Mouse (Mus musculus) brown adipose tissue, adult 24 weeks (tissue): Measurements from ENCODE around the gene H2-DMb2. TPM values are rescaled to one million over a fixed set of nuclear protein-coding genes. Genes with fewer than 3 reads are reported as not detected.

ENCODE experiments used
- H3K27ac ChIP-seq: fragments of 200-500 bp; replicated peaks from 2 replicates; pipeline ENCODE4 v1.5.1; 2012; ENCODE audit warnings: low read depth, mild to moderate bottlenecking, low read length
- H3K4me1 ChIP-seq: fragments of 200-500 bp; 2 replicates; pipeline ENCODE4 v1.6.1; 2012; ENCODE audit warnings: low read length, mixed read lengths; ENCODE audit not compliant: control insufficient read depth, insufficient read depth, insufficient read length
- H3K4me3 ChIP-seq: fragments of 200-500 bp; 2 replicates; pipeline ENCODE4 v1.5.1; 2012; ENCODE audit warnings: low read depth, mild to moderate bottlenecking, low read length, moderate library complexity; ENCODE audit not compliant: insufficient read depth
- polyA plus RNA-seq: library from polyadenylated mRNA; stranded (reverse); fragments of >200 nt; gene quantifications from 2 replicates; pipeline ENCODE4 v1.2.4, GENCODE M21; 2012; ENCODE audit not compliant: missing spikeins, insufficient read depth, insufficient read length

H2-DMb2 gene
- polyA plus RNA-seq, 1 experiment: not detected

- Histone ChIP-seq H3K4me1 (no peaks in the 10 kb centered on the region), H3K4me3 (no peak overlapping the region)
Measured at GRCm38 (mm10) chr17:34174075-34174474, 31.0 kb downstream of the H2-DMb2 start.

GRCm38 (mm10) chr17:34177179-34177578 lies 34.1 kb downstream of the H2-DMb2 start:
- H3K4me3 ChIP-seq: no peak overlapping the region
- H3K27ac ChIP-seq: no peak overlapping the region
- no peaks in the 10 kb centered on the region for H3K4me1 ChIP-seq

More at GRCm38 (mm10) chr17:34174075-34174474, 31.0 kb downstream of the H2-DMb2 start:
- H3K27ac ChIP-seq: no peak overlapping the region

GRCm38 (mm10) chr17:34179019-34179418 lies 35.9 kb downstream of the H2-DMb2 start:
- Histone ChIP-seq H3K27ac (no peak overlapping the region), H3K4me1 (no peaks in the 10 kb centered on the region), H3K4me3 (no peak overlapping the region)

- no peaks in the 10 kb centered on the region for H3K4me1 ChIP-seq
- no peak overlapping the region for H3K4me3 ChIP-seq
- H3K27ac ChIP-seq: no peak overlapping the region
Measured at GRCm38 (mm10) chr17:34179913-34180859, 37.1 kb downstream of the H2-DMb2 start.

GRCm38 (mm10) chr17:34183564-34184219 lies 40.6 kb downstream of the H2-DMb2 start:
- H3K4me3 ChIP-seq: no peak overlapping the region
- no peaks in the 10 kb centered on the region for H3K4me1 ChIP-seq
- no peak overlapping the region for H3K27ac ChIP-seq

GRCm38 (mm10) chr17:34185526-34185925 lies 42.4 kb downstream of the H2-DMb2 start:
- Histone ChIP-seq H3K4me1 (peaks cover 5% of the 10 kb centered on the region; the same call in 1 of the 2 replicates), H3K27ac (no peak overlapping the region), H3K4me3 (peak overlapping the region; percentile 78; the same call in 1 of the 2 replicates)

GRCm38 (mm10) chr17:34186885-34187260 lies 43.8 kb downstream of the H2-DMb2 start:
- peaks cover 5% of the 10 kb centered on the region; the same call in 1 of the 2 replicates for H3K4me1 ChIP-seq
- peak overlapping the region; percentile 70 for H3K27ac ChIP-seq
- peak overlapping the region; percentile 78 for H3K4me3 ChIP-seq

GRCm38 (mm10) chr17:34187261-34187916 lies 44.3 kb downstream of the H2-DMb2 start, which contains the start of the genes Tap1 and Psmb9:
Tap1 (plus strand) TSS chr17:34187553.
Psmb9 (minus strand) TSS chr17:34187764.
- H3K4me1 ChIP-seq: peaks cover 5% of the 10 kb centered on the region; the same call in 1 of the 2 replicates
- H3K27ac ChIP-seq: peak within 1 kb of the TSS; percentile 90
- peak within 1 kb of the TSS; percentile 78 for H3K4me3 ChIP-seq

GRCm38 (mm10) chr17:34188010-34188409 lies 44.9 kb downstream of the H2-DMb2 start:
- peak overlapping the region; percentile 78 for H3K4me3 ChIP-seq
- peak overlapping the region; percentile 90 for H3K27ac ChIP-seq
- peaks cover 5% of the 10 kb centered on the region; the same call in 1 of the 2 replicates for H3K4me1 ChIP-seq

- H3K27ac ChIP-seq: no peak overlapping the region
- H3K4me3 ChIP-seq: peak overlapping the region; percentile 23; the same call in 1 of the 2 replicates
- peaks cover 5% of the 10 kb centered on the region; the same call in 1 of the 2 replicates for H3K4me1 ChIP-seq
Measured at GRCm38 (mm10) chr17:34188986-34189385, 45.9 kb downstream of the H2-DMb2 start.

- Histone ChIP-seq H3K4me1 (peaks cover 5% of the 10 kb centered on the region; the same call in 1 of the 2 replicates), H3K4me3 (no peak overlapping the region), H3K27ac (no peak overlapping the region)
Measured at GRCm38 (mm10) chr17:34192852-34193251, 49.7 kb downstream of the H2-DMb2 start.

- H3K4me1 ChIP-seq: peaks cover 5% of the 10 kb centered on the region; the same call in 1 of the 2 replicates
- no peak overlapping the region for H3K4me3 ChIP-seq
- no peak overlapping the region for H3K27ac ChIP-seq
Measured at GRCm38 (mm10) chr17:34193468-34193867, 50.4 kb downstream of the H2-DMb2 start.

- no peaks in the 10 kb centered on the region; the same call in 1 of the 2 replicates for H3K4me1 ChIP-seq
- no peak overlapping the region for H3K27ac ChIP-seq
- no peak overlapping the region for H3K4me3 ChIP-seq
Measured at GRCm38 (mm10) chr17:34194723-34195122, 51.6 kb downstream of the H2-DMb2 start.

GRCm38 (mm10) chr17:34196491-34196890 lies 53.4 kb downstream of the H2-DMb2 start:
- Histone ChIP-seq H3K4me3 (no peak overlapping the region), H3K4me1 (no peaks in the 10 kb centered on the region; the same call in 1 of the 2 replicates), H3K27ac (no peak overlapping the region)
